Mouse (Mus musculus) gastrocnemius, adult 8-10 months (tissue): Measurements from ENCODE around the gene Amotl2. TPM values are rescaled to one million over a fixed set of nuclear protein-coding genes. Genes with fewer than 3 reads are reported as not detected.

Experiments used
- DNase-seq, 2 experiments: peaks; one replicate each; pipeline ENCODE4 v3.0.0; 2022; ENCODE audit warnings: low spot score in 2 of 2
- total RNA-seq, 4 experiments: library from RNA; stranded (reverse); gene quantifications; 2 replicates each; pipeline ENCODE4 v1.2.4; 2022

Gene Amotl2
- total RNA-seq, result 10 to 100 TPM; 12.7 to 17.4 (median 15.0) TPM

DNA sequence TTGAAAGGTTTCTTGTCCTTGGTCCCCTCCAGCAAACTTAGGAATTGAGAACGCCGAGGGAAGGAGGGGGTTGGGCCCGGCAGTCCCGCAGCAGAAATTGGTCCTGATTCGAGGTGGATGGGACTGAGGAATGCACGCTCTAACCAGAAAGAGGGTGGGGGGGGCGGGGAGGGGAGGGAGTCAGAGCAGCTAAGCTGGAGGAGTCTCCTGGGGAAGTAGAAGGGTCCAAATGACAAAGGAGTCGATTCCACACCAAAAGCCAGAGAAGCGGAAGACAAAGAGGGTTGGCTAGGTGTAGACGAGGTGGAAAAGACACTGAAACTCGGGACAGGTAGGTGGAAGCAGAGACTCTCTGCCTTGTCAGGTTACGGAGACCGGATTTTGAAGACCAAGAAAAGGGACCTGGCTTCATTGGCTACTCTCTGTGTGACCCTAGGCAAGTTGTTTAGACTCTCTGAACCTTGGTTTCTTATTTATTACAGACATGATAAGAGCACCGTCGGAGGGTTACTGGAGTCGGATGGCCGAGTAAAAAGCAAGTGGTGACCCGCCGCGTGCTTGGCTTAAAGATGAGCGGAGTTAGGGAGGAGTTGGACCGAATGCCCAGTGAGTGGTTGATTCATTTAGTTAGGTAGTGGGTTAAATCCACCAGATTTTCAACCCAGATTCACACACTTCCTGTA lies at the start of gene Amotl2:
TSS of gene Amotl2 (plus strand) at position 192 of the 683 bp plus-strand sequence.
- no peak for DNase-seq

DNA sequence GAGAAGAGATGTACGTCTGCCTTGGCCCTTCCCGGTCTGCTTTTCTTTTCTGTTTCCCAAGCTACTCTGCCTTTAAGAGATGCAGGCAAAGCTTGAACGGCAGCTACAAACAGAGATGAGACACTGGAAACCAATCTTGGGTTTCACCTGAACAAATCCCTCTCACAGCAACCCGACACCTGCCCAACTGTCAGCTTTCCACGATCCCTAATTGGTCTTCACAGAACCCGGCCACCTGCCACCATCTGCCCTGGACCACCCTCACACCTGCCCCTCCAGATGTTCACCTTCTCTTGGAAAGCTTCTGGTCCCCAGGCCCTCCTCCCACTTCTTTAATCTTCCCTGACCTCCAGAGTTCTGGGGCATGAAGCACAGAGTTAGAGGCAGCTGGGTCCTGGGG lies 48.4 kb upstream of the Amotl2 start:
- no peak for DNase-seq

DNA sequence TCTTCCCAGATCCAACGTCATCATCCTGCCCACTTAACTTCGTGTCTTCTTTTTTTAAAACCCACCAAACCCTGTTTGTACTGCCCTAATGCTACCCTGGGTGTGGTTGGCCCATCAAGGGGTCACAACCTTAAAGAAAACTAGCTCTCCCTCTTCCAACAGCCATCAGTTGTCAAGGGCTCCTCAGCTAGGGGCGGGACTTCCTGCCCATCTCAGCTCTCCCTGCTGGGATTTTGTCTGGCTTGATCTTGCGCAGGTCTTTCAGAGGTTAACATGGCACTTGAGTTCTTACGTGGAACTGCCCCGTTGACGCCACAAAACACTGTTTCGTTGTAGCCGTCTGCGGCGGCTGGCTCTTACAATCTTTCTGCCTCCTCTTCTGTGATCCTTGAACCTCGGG lies 47.6 kb upstream of the Amotl2 start:
- no peak for DNase-seq

DNA sequence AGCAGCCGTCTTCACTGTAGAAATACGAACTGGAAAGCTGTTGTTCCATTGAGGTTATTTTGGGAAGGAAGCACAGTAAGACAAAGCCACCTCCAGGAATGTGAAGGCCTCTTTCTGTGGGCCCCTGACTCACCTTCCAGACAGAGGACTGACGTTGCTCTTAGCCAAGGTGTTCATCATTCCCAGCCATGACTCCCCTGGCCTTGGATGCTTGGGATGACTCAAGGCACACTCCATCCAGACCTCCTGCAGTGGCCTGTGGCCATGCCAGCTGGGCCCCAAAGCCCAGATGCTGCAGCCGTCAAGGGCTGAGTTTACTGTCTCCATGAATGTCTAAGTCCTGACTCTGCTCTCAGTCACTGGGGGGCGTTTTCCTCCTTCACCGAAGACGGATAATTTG lies 43.1 kb upstream of the Amotl2 start:
- no peak for DNase-seq

DNA sequence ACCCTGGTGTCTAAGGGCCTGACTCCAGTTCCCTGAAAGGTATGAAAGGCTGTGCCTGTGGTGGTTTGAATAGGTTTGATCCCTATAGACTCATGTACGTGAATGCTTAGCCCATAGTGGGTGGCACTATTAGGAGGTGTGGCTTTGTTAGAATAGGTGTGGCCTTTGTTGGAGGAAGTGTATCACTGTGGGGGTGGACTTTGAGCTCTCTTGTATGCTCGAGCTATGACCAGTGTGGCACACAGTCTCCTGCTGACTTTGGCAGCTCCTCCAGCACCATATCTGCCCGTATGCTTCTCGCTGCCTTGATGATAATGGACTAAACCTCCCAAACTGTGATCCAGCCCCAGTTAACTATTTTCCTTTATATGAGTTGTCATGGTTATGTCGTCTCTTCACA lies 40.5 kb upstream of the Amotl2 start:
- DNase-seq, result no peak

DNA sequence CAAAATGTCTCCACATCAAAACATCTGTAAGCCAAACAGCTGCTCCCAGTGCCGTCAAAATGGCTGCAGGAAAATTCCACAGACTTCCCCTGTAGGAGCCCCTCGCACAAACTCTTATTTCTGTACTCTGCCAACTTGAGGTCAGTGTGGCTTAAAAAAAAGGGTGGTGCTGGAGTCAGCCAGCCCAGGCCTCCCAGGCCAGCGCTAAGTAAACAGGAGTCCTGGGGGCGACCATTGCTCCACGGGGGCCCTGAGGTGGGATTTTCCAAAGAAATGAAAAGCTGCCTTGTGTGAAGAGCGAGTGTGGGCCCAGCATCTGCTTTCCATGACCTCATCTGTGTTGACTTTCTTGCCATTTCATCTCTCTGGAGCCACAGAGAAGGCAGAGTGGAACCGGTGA lies 35.0 kb upstream of the Amotl2 start:
- DNase-seq, result no peak

DNA sequence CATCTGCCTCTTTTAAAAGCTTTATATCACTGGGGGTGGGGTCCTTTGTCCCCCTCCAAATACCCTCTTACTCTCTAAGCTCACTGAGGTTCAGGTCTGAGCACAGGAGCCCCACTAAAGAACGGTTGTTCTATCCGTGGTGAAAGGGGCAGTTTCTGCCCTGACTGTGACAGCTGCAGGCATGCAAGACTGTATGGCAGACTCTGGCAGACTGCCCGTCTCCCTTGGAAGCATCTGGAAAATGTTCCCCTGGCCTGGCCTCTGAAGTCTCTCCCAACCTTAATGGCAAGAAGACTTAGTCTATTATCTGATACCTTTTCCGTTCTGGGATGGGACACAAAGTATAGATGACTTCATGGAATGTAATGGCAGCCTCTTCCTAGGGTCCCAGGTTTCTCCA lies 28.5 kb upstream of the Amotl2 start:
- no peak for DNase-seq

DNA sequence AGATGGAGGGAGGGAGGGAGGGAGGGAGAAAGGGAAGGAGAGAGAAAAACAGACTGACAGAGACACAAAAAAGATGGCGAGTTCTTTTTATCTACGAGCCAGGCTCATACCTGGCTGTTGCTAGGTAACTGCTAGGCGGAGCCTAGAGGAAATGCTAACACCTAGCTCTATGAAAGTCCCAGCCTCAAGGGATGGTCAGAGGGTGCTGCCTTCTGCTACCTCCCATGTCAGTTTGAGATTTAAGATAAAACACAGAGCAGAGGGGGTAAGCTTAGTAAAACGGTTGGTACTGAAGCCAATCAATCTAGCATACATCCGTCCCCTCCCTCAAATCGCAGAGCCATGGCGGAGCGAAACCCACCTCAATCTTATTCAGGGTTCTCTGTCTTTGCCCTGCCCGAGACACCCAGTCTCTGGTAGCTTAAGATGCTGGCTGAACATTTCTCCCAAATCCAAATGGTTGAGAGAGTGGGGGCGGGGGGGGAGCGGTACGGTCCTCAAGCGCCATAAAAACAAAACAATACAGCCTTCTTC lies 27.0 kb upstream of the Amotl2 start:
- DNase-seq, result no peak

DNA sequence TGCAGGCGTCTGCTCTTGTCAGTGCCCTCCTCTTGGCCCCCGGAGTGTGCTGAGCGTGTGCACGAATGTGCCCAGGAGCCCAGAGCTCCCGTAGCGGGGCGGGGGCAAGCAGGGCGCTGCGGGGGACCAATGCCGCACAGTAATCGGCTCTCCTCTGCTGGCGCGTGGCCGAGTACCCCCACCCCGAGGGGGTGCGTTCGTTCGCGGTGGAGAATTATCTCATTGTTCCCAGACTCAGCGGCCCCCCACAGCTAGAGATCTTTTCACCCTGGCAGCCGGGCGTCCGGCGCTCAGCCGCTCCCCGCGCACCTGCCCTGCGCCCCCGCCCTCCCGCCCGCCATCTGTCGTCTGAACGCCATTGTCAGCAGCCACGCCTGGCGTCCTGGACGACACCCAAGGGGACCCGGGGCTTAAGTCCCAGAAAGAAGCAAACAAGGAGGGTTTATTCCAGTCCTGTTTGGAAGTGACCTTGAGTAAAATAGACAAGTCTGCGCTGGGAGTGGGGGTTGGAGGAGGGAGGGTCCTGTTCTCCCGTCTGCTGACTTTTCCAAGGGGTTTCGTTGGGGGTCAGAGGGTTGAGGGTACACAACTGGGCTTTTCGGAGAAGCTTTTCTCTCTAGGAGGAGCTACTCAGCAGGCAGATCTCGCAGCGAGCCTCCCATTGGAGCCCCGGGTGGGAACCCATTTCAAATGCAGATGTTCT lies 26.4 kb upstream of the Amotl2 start:
- DNase-seq, result no peak

DNA sequence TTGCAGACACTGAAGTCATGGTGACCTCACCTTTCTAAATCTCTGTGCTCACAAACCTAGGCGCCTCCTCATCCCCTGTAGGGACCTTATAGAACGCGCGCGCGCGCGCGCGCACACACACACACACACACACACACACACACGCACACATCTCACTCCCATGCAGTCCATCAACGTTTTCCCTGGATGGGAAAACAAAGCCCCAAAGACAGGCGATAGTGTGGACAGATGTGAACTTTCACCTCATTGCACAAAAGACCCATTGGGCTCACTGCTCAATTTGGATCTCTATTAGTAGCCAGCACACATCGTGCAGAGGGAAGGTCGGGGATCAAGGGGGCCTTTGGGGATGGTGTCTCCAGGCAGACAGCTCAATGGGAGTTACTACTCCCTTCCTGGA lies 25.6 kb upstream of the Amotl2 start:
- no peak for DNase-seq

DNA sequence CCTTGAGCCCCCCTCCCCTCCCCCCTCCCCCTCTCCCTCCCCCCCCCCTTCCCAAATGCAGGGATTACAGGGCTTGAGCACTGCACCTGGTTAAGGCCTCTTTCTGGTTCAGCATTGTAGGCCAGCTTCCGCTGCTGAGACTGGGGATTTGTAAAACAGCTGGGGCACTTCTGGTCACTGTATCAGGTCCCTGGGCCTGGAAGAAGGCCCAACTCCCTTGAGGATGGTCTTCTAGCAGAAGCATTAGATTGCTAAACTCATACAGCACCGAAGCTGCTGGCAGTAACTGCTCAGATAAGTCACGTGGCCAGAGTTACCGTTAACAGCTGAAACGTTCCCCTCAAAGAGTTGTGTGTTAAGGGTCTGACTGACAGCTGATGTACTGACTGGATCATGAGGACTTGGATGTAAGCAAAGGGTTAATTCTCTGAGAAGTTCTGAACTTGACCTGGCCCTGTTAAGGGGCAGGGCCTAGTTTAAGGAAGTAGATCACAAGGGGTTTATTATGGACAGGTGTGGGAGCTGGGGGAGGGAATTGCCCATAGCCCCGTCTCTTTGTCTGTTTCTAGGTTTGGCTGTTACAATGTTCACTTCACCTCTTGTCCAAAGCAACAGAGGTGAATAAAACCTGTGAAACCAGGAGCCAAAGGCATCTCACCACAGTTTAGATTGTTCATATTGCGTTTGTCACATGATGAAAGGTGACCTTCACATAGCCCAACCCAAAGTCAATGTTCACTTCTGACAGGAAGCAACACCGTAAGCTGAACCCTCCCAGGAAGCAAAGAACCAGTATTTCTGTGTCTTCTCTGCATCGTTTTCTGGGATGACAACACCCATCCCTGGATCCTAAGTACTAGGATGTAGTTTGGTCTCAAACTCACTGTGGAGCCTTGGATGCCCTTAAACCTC lies 23.7 kb upstream of the Amotl2 start:
- DNase-seq, result peak in 1 of 2 experiments; percentile 32

DNA sequence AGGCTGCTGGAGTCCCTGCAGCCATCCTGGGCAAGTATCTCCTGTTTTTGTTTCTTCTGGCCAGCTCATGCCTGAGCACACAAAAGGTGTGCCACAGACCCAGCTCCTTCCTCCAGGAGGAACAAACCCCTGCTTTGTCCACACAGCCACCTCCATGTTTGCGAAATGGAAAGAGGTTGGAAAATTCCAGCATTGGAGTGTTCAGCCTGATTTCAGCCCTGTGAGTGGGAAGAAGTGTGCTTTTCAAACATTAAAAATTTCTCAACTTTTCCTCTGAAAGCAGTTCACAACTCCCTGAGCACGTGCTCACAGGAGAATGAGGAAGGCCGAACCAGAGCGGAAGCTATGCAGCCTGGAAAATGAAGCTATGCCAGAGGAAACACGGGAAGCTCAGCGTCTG lies 15.4 kb upstream of the Amotl2 start:
- DNase-seq, result no peak

DNA sequence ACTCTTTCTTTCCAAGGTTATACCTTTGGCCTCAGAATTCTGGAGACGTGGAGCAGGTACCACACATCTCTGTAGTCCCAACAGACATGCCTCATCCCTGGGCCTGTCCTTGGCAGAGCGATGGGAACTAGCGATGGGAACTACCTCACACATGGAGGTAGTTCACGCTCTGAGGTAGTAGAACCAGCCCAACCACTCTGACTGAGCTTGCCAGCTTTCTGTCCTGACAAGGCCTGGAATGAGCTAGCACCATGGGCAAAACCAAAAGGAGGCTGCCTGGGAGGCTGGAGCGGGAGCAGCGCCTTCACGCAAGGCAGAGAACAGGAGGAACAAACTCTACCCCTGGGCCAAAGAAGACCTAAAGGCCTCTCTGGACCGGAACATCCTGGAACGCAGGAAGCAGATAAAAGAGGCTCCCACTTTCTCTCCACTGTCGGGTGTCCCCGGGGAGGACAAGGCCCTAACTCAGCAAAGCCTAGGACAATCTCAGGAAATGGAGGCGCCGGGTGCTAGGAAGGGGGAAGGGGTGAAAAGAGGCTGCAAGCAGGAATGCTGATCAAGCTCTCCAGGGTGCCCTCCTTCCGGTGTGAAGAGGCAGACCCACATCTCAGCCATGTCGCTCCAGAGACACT lies 6.9 kb upstream of the Amotl2 start:
- no peak for DNase-seq

DNA sequence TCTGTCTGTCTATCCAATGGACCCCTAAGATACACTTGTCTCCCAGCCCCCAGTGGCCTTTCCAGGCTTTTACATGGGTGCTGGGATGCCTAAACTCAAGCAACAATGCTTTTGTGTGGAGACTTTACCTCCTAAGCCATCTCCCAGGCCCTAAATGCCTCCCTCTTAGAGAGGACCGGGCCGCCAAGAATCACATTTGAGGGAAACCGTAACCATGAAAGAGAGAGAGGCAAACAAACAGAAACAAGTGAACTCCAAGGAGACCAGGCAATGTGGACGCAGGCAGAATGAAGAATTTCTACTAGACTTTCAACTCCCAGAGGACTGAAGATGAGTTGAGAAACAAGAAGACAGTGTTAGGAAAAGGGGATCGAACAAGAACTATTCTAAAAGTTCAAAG lies 6.0 kb upstream of the Amotl2 start:
- no peak for DNase-seq

DNA sequence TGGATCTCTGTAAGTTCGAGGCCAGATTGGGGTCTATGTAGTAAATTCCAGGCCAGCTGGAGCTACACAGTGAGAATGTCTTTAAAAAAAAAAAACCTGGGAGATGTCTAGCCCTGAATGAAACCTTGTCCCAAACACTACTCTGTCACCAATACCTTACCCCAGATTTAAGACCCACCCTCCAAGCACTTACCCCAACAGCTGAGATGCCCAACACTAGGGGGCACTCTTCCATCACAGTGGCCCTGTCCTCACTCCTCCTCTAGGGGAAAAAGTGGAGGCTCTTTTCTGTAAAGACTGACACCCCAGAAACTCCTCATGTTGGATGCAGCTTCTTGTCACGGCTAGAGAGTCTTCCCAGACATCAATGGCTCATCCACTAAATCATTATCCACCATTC lies 2.7 kb upstream of the Amotl2 start:
- DNase-seq, result no peak

DNA sequence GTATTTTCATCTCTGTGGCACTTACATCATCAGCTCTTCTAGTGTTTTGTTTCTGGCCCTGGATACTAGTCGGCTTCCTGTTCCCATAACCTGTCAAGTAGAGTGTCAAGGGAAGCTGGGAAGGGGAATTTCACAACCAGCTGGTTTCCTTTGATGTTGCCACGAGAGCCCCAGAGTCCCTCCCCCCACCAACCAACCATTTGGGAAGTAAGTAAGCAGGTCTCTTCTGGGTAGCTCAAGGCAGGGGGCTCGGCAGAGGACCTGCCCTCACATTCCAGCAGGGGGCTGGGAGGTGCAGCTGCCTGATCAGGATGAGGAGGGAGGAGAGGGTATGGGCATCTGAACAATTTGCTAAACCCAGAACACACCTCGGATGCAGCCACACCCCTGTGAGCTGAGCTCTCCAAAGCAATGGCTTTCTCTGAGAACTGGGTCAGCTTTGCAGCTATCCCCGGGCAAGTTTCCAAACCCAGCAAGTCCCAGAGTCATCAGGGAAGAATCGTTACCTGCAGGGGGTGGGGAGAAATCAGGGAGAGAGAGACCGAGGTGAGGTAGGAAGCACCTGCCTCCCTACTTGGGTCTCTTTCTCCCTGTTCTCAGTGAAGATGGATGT lies 1.5 kb upstream of the Amotl2 start:
- no peak for DNase-seq

DNA sequence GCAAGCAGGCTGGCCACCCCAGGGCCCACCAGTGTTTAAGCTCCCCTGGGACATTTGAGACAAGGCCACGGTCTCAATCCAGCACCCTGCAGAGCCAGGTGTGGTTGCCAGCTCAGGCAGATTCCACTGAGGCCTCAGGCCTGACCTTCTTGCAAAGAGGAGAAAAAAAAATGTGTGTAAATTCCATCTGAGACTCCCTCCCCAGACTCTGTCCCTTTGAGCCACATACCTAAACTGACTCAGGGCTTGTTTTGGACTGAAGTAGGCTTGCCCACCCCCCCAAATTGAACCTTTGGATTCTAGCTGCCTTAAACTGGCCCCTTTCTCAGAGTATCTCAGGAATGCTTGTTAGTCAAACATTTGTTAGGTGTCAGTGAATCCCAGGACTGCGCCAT lies 969 bp upstream of the Amotl2 start:
- no peak for DNase-seq

DNA sequence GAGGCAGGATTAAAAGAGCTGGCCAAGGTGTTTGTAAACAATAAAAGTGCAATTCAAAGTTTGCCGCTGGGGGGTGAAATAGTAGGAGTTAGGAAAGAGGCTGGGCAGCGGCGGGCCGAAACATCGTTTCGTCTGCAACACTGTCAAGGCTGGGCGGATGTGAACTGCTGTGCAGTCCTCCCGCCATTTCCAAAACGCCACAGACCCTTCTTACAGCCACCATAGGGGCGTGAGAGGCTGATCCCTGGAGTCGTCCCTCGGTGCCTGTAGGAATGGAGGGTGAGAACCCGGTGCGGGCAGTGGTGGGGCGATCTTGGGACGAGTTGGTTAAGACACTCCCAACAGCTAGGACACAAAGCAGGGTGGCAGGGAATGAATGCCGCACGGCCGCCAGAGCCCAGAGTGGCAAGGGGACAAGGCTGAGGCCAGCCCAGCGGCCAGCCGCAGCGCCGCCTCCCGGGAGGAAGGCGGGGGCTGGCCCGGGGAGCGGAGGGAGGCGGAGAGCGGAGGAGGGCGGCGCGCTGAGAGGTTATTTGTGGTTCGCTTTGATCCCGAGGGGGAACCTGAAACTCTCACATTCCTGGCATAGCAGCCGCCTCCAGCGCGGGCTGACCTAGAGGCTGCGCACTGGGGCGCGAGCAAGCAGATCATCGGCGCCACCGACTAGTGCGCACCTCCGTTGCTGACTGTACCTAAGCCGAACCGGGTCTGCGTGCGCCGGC lies 853 bp downstream of the Amotl2 start:
- DNase-seq, result peak; percentile 89 to 93

DNA sequence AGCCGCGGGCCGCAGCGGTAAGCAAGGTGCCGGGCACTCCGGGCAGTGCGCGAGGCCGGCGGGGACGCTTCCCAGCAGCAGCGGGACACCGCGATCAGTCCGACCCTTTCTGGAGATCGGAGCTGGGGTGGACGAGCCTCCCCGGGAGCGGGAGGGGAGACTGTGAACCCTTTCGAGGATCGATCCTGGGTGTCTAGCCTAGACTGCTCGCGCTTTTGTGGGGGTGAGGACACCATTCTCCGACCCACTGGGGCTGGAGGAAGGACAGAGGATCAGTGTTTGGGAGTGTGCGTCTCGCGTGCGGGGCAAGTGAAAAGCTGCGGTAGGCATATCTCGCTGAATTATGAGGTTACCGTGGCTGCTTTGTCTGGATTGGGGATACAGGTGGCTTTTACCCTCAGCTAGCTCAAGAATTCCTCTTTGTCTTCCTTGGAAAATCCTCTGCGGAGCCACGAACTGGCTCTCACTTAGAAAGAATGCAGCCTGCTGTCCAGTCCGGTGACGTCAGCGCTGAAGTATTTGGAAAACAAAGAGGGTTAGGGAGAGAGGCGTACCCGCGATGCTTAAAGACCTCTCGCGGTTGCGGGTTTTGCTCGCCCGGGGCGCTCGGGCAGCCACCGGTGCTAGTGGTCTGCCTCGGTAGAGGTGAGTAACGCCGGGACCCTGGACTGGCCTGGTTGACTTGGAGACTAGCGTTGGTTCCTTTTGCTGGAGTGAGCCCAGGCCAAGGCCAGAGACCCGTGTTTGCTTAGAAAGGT lies 1.6 kb downstream of the Amotl2 start:
- peak; percentile 76 to 79 for DNase-seq

DNA sequence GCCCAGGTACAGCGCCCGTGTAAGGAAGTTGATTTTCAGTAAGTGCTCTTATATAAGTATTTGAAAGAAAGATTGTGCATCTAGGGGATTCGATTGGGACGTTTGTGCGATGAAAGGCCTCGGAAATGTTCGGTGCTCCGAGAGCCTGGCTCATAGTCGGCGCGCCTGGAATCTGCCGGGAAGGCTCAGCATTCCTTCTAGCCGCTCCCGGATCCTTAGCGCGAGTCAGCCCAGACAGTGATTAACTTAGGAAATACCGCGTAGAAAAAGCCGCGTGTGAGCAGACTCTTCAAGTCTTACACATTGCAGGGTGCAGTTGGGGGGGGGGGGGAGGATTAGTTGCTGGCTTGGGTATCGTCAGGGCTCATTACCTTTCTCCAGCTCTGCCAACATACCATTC lies 2.2 kb downstream of the Amotl2 start:
- DNase-seq, result no peak
